Mouse (Mus musculus): Measurements from ENCODE around the gene Ralgapa2. TPM values are rescaled to one million over a fixed set of nuclear protein-coding genes. Genes with fewer than 3 reads are reported as not detected.

Ralgapa2 gene
- polyA plus RNA-seq, 1 experiment from 2014 or later = 7.7 TPM

DNA sequence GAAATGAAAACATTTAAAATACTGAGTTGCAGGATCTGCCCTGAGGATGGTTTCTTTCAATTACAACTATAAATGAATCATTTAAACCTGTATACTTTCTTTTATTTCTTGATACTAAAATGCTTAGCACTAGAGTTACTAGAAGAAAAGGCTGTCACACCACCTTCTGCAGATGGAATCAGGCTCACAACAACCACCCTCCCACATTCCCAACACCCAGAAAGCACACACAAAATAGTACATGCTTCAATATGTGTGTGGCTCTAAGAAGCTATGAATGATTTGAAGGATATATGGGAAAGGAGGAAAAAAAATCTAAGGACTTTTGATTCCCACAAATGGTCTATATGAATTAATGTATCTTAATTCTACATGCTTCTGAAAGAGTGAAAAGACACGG lies 174.6 kb downstream of the Ralgapa2 start:
- Histone ChIP-seq H3K27me3 (no peaks in the 10 kb centered on the region), H3K4me1 (no peaks in the 10 kb centered on the region), H3K9me3 (no peaks in the 10 kb centered on the region), H3K4me3 (no peak overlapping the region), H3K36me3 (no peaks in the 10 kb centered on the region), H3K27ac (no peak overlapping the region), H3K9ac (no peak overlapping the region), H3K4me2 (no peak overlapping the region)
- ATAC-seq (ENCODE audit: borderline replicate concordance, extremely low read depth, low FRiP score, low TSS enrichment) = no peak
- 60% methylated on average over 1 of the region's 1 CpGs for WGBS

DNA sequence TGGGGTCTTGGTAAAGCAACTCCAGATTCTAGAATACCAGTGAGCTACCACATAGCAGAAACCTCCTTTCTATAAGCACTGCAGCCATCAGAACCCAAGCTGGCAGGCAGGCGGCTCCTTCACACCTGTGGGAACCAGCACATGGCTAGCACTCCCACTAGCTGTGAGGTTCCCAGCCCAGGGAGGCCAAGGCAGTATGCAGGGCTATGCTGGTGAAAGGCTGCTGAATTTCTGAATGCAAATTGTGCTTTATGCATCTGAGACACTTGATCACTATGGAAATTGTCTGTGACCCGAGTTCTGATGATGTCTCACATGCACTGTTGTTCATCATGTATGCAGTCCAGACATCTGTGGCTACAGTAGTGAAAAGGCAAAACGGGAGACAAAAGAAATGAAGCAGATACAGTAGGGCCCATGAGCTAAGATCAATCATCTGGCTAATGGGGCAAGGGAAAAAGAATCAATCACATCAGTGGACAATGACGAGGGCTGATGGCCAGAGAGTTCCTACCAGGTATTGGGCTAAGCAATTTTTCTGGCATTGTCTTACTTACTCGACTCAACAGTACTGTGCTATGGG lies 180.2 kb downstream of the Ralgapa2 start:
- Histone ChIP-seq H3K36me3 (no peaks in the 10 kb centered on the region), H3K9me3 (no peaks in the 10 kb centered on the region), H3K27ac (no peak overlapping the region), H3K9ac (no peak overlapping the region), H3K4me1 (peaks cover 7% of the 10 kb centered on the region; the same call in 1 of the 2 replicates), H3K4me2 (no peak overlapping the region), H3K27me3 (no peaks in the 10 kb centered on the region), H3K4me3 (no peak overlapping the region)
- WGBS = 72% methylated on average over 5 of the region's 5 CpGs
- no peak for ATAC-seq (ENCODE audit: borderline replicate concordance, extremely low read depth, low FRiP score, low TSS enrichment)

DNA sequence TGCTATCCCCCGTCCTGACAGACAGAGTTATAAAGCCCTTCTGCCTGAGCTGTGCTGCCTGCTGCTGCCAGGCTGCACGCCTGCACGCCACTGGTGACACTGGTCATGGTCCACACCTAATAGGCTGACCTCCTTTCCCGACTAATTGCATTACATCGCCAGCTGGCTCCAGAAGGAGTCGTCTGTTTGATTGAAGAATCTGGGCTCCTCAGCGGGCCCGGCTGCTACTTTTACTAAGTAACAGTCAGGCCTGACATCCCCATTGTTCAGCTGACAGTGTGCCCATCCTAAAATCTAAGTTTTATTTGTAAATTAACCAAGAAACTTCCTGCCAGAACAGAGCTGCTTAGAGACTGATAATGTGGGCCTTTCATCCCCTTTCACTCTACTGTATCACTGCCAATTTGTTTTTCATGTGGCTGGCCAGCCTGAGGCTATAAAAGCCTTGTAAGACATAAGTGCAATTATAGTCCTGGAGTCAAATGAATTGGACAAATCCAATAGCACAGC lies 181.3 kb downstream of the Ralgapa2 start:
- no peaks in the 10 kb centered on the region for H3K27me3 ChIP-seq
- H3K9ac ChIP-seq = no peak overlapping the region
- H3K9me3 ChIP-seq = no peaks in the 10 kb centered on the region
- no peak overlapping the region for H3K27ac ChIP-seq
- H3K4me3 ChIP-seq = no peak overlapping the region
- H3K4me2 ChIP-seq = no peak overlapping the region
- ATAC-seq (ENCODE audit: borderline replicate concordance, extremely low read depth, low FRiP score, low TSS enrichment) = peak; percentile 83
- H3K4me1 ChIP-seq = peaks cover 7% of the 10 kb centered on the region; the same call in 1 of the 2 replicates
- WGBS = 27% methylated on average over 8 of the region's 8 CpGs
- no peaks in the 10 kb centered on the region for H3K36me3 ChIP-seq

DNA sequence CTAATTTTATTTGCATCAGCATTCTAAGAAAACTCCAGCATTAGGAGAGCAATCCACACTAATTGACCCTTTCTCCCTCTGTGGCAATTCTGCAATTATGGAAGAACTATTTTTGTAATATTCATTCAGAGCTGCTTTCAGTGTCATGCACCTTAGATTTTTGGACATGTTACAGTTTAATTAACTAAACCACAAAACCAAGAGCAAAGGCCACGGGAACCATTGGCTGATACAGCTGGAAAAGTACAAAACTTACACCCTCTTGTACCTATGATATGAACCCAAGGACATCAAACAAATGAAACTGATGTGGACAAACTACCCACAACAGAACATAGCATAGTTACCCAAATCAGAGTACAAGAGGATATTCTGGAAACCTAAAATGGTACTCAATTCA lies 182.0 kb downstream of the Ralgapa2 start:
- 92% methylated on average over 1 of the region's 1 CpGs for WGBS

DNA sequence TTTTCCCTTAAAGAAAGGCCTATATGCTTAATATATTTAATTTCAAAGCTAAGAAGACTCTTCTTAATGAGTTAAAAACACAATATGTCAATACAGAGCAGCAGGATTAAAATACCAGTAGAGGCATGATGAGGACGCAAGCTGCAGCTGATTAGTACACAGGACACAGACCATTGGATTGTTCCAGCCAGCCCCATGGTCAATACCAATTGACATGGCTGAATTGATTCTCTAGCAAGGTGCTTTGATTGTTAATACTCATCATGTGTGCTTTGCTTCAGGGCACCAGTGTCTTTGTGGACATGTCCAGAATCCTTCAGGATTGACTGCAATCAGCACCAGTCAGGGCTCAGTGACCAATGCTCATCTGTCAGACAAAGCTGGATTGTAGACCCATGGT lies 185.5 kb downstream of the Ralgapa2 start:
- no peak overlapping the region for H3K9ac ChIP-seq
- no peaks in the 10 kb centered on the region for H3K27me3 ChIP-seq
- no peak for ATAC-seq (ENCODE audit: borderline replicate concordance, extremely low read depth, low FRiP score, low TSS enrichment)
- 85% methylated on average over 1 of the region's 1 CpGs for WGBS
- H3K9me3 ChIP-seq = no peaks in the 10 kb centered on the region
- no peak overlapping the region for H3K4me2 ChIP-seq
- no peak overlapping the region for H3K27ac ChIP-seq
- H3K4me1 ChIP-seq = peaks cover 4% of the 10 kb centered on the region; the same call in 1 of the 2 replicates
- H3K36me3 ChIP-seq = no peaks in the 10 kb centered on the region
- no peak overlapping the region for H3K4me3 ChIP-seq

More for the DNA sequence above, 182.0 kb downstream of the Ralgapa2 start:
- Histone ChIP-seq H3K4me3 (no peak overlapping the region), H3K9me3 (no peaks in the 10 kb centered on the region), H3K27ac (no peak overlapping the region), H3K4me2 (no peak overlapping the region), H3K27me3 (no peaks in the 10 kb centered on the region), H3K4me1 (peaks cover 7% of the 10 kb centered on the region; the same call in 1 of the 2 replicates), H3K9ac (no peak overlapping the region), H3K36me3 (no peaks in the 10 kb centered on the region)
- no peak for ATAC-seq (ENCODE audit: borderline replicate concordance, extremely low read depth, low FRiP score, low TSS enrichment)

DNA sequence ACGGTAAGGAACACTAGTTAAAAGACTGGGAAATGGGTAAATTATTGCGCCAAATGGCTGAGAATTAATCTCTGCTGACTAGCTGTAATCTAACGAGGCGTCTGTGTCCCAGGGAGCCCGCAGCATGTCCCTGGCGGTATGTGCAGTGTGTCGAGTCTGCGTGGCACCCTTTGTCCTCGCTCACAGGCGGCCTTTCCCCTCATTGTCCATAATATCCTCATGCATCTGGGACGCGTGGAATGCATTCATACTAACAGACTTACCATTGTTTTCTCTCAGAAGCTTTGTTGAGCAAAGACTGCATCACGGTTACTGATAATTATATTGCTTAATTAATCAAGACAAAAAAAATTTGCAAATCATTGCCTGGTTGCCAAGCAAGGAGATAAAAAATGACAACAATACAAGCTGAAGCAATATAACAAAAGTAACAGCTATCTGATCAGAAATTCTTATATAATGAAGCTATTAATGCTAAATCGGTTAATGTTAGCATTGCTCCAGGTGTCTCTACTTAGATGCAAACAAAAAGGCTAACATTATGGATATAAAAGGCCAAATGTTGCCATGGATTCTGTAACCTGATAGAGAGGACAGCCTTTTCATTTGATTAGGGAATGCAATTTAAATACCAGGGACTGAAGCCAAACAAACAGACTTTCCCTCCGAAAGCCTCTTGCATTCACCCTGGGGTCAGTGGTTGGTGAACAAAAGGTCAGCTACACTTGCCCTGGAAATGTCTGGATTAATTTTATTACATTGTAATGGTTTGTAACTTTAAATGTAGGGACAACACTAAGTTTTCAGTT lies 187.0 kb downstream of the Ralgapa2 start:
- Histone ChIP-seq H3K4me2 (no peak overlapping the region), H3K27me3 (no peaks in the 10 kb centered on the region), H3K4me1 (no peaks in the 10 kb centered on the region), H3K27ac (no peak overlapping the region), H3K9me3 (no peaks in the 10 kb centered on the region), H3K4me3 (no peak overlapping the region), H3K36me3 (no peaks in the 10 kb centered on the region), H3K9ac (no peak overlapping the region)
- 62% methylated on average over 15 of the region's 15 CpGs for WGBS
- ATAC-seq (ENCODE audit: borderline replicate concordance, extremely low read depth, low FRiP score, low TSS enrichment) = no peak

DNA sequence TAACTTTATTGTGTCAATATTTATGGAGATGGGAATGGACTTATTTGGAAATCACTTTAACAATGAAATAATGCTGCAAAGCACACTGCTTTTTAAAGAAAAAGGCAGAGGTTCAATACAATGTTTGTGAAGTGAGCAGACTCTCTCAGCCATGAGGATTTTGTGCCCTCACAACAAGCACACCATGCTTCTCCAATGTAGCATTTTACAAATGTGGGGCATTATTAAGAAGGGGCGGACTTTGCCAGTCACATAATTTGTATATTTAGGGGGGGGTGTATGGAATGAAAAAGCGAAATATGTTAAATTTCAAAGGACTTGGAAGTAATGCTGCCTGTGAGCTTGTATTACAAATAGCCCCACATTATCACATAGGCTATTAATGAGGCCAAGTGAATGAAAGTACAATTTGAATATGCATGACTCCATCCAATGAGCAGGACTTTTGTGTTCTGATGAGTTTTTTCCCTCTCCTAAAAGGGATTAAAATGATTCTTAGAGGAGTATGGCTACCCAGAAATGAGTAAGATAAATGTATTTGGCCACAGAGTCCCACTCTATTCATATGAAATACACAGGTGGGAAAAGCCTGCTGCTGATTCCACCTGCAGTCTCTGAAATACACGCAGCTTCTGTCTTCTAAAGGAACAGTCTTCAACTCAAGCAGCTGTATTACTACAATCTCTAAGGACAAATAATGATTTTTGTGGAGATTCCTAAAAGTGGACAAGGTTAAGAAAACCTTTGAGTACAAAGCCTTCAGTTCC lies 187.8 kb downstream of the Ralgapa2 start:
- Histone ChIP-seq H3K27me3 (no peaks in the 10 kb centered on the region), H3K36me3 (no peaks in the 10 kb centered on the region), H3K4me1 (no peaks in the 10 kb centered on the region), H3K9me3 (no peaks in the 10 kb centered on the region), H3K4me3 (no peak overlapping the region), H3K9ac (no peak overlapping the region), H3K4me2 (no peak overlapping the region), H3K27ac (no peak overlapping the region)
- no peak for ATAC-seq (ENCODE audit: borderline replicate concordance, extremely low read depth, low FRiP score, low TSS enrichment)
- 87% methylated on average over 3 of the region's 3 CpGs for WGBS

DNA sequence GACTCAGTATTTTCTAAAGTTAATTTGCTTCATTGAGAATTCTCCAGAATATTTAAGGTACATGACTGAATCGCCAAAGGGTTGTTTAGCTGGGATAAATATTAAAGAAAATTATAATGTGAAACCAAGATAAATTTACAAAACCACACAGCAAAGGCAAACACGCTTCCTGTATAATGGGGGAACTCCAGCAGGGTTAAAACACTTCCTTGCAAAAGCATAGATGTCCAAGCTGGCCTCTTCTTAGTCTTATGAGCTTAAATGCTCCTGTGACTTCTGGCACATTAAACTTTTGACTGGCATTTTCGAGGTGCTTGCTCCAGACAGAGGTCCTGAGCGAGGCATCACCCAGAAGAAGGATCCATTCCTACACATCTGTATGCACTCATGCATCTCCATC lies 188.6 kb downstream of the Ralgapa2 start:
- Histone ChIP-seq H3K9ac (no peak overlapping the region), H3K4me3 (no peak overlapping the region), H3K27ac (no peak overlapping the region), H3K27me3 (no peaks in the 10 kb centered on the region), H3K4me2 (no peak overlapping the region), H3K9me3 (no peaks in the 10 kb centered on the region), H3K36me3 (no peaks in the 10 kb centered on the region), H3K4me1 (no peaks in the 10 kb centered on the region)
- WGBS = 82% methylated on average over 4 of the region's 4 CpGs
- ATAC-seq (ENCODE audit: borderline replicate concordance, extremely low read depth, low FRiP score, low TSS enrichment) = no peak

DNA sequence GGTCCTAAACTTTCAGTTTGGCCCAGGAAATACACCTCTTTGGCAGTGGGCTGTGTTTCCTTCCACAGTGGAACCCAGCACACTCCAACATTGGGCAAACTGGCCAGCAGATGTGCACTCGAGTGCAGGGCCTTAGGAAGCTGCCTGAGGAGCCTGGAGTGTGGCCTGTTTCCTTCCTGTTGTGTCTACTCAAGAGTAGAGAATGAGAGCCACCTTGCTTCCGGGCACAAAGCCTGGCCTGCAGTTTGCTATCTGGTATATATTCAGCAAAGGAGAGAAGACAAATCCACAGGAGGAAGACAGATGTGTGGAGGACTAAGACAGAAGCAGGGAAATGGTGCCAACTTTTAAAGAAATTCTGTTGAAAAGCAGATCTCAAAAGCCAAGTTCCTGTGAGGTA lies 189.4 kb downstream of the Ralgapa2 start:
- Histone ChIP-seq H3K4me2 (no peak overlapping the region), H3K4me3 (no peak overlapping the region), H3K27me3 (no peaks in the 10 kb centered on the region), H3K27ac (no peak overlapping the region), H3K9me3 (no peaks in the 10 kb centered on the region), H3K4me1 (no peaks in the 10 kb centered on the region), H3K9ac (no peak overlapping the region), H3K36me3 (no peaks in the 10 kb centered on the region)
- no peak for ATAC-seq (ENCODE audit: borderline replicate concordance, extremely low read depth, low FRiP score, low TSS enrichment)
- WGBS = 46% methylated on average over 2 of the region's 2 CpGs

DNA sequence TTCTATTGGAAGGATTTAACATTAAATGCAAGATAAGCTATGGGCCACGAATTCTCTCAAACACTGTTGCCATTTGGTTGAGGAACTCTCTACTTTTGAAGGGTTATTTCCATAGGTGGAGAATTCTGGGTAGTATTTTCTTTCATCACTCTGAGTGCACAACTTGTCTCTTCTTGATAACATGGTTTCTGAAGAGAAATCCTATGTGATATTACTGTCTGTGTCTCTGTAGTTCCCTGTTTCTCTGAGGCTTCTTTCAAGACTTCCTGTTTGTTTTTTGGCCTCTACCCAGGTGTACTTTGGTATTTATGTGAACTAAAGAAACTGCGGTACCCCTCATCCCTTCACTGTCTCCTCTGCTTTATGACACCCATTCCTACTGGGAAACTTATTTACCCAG lies 190.1 kb downstream of the Ralgapa2 start:
- Histone ChIP-seq H3K9me3 (no peaks in the 10 kb centered on the region), H3K4me1 (no peaks in the 10 kb centered on the region), H3K4me2 (no peak overlapping the region), H3K9ac (no peak overlapping the region), H3K27ac (no peak overlapping the region), H3K36me3 (no peaks in the 10 kb centered on the region), H3K27me3 (no peaks in the 10 kb centered on the region), H3K4me3 (no peak overlapping the region)
- ATAC-seq (ENCODE audit: borderline replicate concordance, extremely low read depth, low FRiP score, low TSS enrichment) = no peak
- 83% methylated on average over 2 of the region's 2 CpGs for WGBS

DNA sequence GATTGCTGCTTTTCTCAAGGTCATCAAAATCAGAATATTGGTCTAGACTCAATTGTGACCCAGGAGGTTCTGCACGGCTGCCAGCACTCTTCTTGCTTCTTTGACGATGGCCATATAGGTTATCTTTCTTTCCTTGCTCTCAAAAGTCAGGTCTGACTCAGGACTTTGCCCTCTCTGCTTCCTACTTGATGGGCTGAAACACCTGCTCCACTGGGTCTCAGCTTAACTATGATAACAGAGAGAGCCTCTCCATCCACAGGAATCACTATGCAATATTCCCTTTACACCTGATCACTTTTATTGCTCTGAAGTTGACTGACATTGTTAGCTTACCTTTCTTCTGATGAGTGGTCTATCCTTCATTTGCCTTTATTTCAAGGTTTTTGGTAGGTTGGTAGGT lies 191.5 kb downstream of the Ralgapa2 start:
- Histone ChIP-seq H3K4me1 (no peaks in the 10 kb centered on the region), H3K27ac (no peak overlapping the region), H3K36me3 (no peaks in the 10 kb centered on the region), H3K9ac (no peak overlapping the region), H3K9me3 (no peaks in the 10 kb centered on the region), H3K4me3 (no peak overlapping the region), H3K4me2 (no peak overlapping the region), H3K27me3 (no peaks in the 10 kb centered on the region)
- no peak for ATAC-seq (ENCODE audit: borderline replicate concordance, extremely low read depth, low FRiP score, low TSS enrichment)
- 78% methylated on average over 2 of the region's 2 CpGs for WGBS

DNA sequence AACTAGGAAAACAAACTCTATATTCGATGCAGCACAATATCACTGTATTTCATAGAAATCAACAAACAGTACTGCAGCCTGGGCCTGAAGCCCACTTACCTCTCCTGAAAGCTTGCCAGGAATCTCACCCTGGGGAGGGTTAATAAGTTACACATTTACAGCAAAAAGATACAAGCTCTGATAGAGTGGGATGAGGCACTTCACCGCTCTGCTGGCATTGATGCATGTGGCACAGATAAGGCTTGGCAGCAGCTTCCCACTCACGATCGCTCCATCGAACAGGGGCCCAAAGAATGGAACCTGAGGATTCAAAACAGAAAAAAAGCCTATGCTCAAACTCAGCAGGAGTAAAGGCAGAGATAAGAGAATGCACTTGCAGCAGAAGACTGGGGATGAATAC lies 197.4 kb downstream of the Ralgapa2 start:
- 45% methylated on average over 5 of the region's 5 CpGs for WGBS
- Histone ChIP-seq H3K4me3 (no peak overlapping the region), H3K9me3 (no peaks in the 10 kb centered on the region), H3K4me2 (no peak overlapping the region), H3K36me3 (no peaks in the 10 kb centered on the region), H3K4me1 (peaks cover 4% of the 10 kb centered on the region; the same call in 1 of the 2 replicates), H3K9ac (no peak overlapping the region), H3K27me3 (no peaks in the 10 kb centered on the region), H3K27ac (no peak overlapping the region)
- ATAC-seq (ENCODE audit: borderline replicate concordance, extremely low read depth, low FRiP score, low TSS enrichment) = no peak

Data from lung, embryonic 15.5 days (tissue).